Mouse (Mus musculus): Measurements from ENCODE around the gene Rbm14. TPM values are rescaled to one million over a fixed set of nuclear protein-coding genes. Genes with fewer than 3 reads are reported as not detected.

Rbm14 gene
- polyA plus RNA-seq (2015; fragmentation: Nextera tagmentation; extraction: Ambion mirVana): 51.4 and 67.4 TPM in 2 replicates

GRCm38 (mm10) chr19:4811063-4811908, at the start of gene Rbm14, which contains the start of gene Gm21992:
Gene Rbm14 (minus strand): TSS chr19:4811634.
Gene Gm21992 (minus strand): TSS chr19:4811612.
- DNase-seq (ENCODE audit: low spot score): peak; percentile 98

- no peak for DNase-seq (ENCODE audit: low spot score)
These were observed 47.6 kb upstream of the Rbm14 start for GRCm38 (mm10) chr19:4859081-4859480.

GRCm38 (mm10) chr19:4855951-4856350, 44.5 kb upstream of the Rbm14 start:
- no peak for DNase-seq (ENCODE audit: low spot score)

GRCm38 (mm10) chr19:4855470-4855820, 44.0 kb upstream of the Rbm14 start:
- no peak for DNase-seq (ENCODE audit: low spot score)

GRCm38 (mm10) chr19:4854552-4855469, 43.4 kb upstream of the Rbm14 start, which contains the start of gene Ctsf:
Gene Ctsf (plus strand): TSS chr19:4855130.
- no peak for DNase-seq (ENCODE audit: low spot score)

- DNase-seq (ENCODE audit: low spot score): no peak
These were observed 38.8 kb upstream of the Rbm14 start for GRCm38 (mm10) chr19:4850281-4850680.

GRCm38 (mm10) chr19:4849800-4850199, 38.4 kb upstream of the Rbm14 start:
- DNase-seq (ENCODE audit: low spot score): no peak

- DNase-seq (ENCODE audit: low spot score): peak; percentile 40
These were observed 36.1 kb upstream of the Rbm14 start for GRCm38 (mm10) chr19:4847490-4847889.

- DNase-seq (ENCODE audit: low spot score): no peak
These were observed 34.4 kb upstream of the Rbm14 start for GRCm38 (mm10) chr19:4845846-4846245.

- DNase-seq (ENCODE audit: low spot score): no peak
These were observed 31.2 kb upstream of the Rbm14 start for GRCm38 (mm10) chr19:4842611-4843010.

GRCm38 (mm10) chr19:4840848-4841247, 29.4 kb upstream of the Rbm14 start:
- DNase-seq (ENCODE audit: low spot score): no peak

- peak; percentile 96 for DNase-seq (ENCODE audit: low spot score)
These were observed 27.7 kb upstream of the Rbm14 start, which contains the start of the genes Ccs and Ccdc87 for GRCm38 (mm10) chr19:4839149-4839548. Gene Ccs (minus strand): TSS chr19:4839332. Gene Ccdc87 (plus strand): TSS chr19:4839366.

GRCm38 (mm10) chr19:4838526-4839140, 27.2 kb upstream of the Rbm14 start:
- DNase-seq (ENCODE audit: low spot score): no peak

- no peak for DNase-seq (ENCODE audit: low spot score)
These were observed 25.6 kb upstream of the Rbm14 start for GRCm38 (mm10) chr19:4837049-4837448.

- no peak for DNase-seq (ENCODE audit: low spot score)
These were observed 24.7 kb upstream of the Rbm14 start for GRCm38 (mm10) chr19:4836096-4836495.

GRCm38 (mm10) chr19:4833977-4834376, 22.5 kb upstream of the Rbm14 start:
- DNase-seq (ENCODE audit: low spot score): no peak

GRCm38 (mm10) chr19:4829156-4829555, 17.7 kb upstream of the Rbm14 start:
- no peak for DNase-seq (ENCODE audit: low spot score)

GRCm38 (mm10) chr19:4828444-4829114, 17.1 kb upstream of the Rbm14 start:
- no peak for DNase-seq (ENCODE audit: low spot score)

- no peak for DNase-seq (ENCODE audit: low spot score)
These were observed 9.4 kb upstream of the Rbm14 start for GRCm38 (mm10) chr19:4820678-4821303.

GRCm38 (mm10) chr19:4817182-4817835, 5.9 kb upstream of the Rbm14 start:
- no peak for DNase-seq (ENCODE audit: low spot score)
